Mouse (Mus musculus): ENCODE results near the gene Tmem30b. TPM values are rescaled to one million over a fixed set of nuclear protein-coding genes. Genes with fewer than 3 reads are reported as not detected.
"Not testable (repeated sequence)": the region's sequence is repeated elsewhere in the genome, so short reads cannot be mapped to it uniquely, and the experiment has no call there.

Tmem30b gene
- polyA plus RNA-seq, 1 experiment from 2014 or later: 15.6 TPM

DNA sequence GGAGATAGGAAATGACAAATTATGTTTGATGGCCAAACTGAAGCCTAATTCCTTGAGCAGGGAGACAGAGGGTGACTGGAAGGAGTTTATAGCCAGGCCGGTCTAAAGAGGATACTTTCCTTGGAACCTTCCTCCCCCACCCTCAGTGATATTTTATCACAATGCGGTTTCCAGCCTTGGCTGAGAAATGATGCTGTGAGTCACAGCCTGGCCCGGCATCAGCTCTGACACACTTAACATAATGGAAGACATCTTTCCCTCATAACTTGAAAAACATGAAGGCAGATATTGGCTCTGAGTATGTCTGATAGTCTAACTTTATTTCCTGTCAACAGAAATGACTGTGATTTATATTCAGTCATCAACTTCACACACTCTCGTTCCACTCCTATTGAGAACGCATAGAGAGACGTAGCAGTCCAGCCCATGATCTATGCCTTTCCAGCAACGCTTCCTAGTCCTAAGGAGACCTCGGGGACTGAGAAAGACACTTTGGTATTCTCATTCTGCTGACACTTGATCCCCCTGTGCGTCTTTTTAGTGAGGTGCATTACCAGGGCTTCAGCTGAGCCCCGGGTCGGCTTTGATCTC lies 14.2 kb downstream of the Tmem30b start:
- DNase-seq (ENCODE audit: low spot score) (peak; percentile 71), ATAC-seq (ENCODE audit: low read depth) (peak; percentile 34; the same call in 1 of the 2 replicates)
- Histone ChIP-seq H3K4me1 (ENCODE audit: control insufficient read depth, insufficient read depth, low read length) (peaks cover 8% of the 10 kb centered on the region), H3K27ac (replicated peaks; ENCODE audit: low read depth, low read length) (no peak overlapping the region), H3K9me3 (ENCODE audit: control insufficient read depth, low read length) (no peaks in the 10 kb centered on the region), H3K4me2 (ENCODE audit: low read depth, low read length) (no peak overlapping the region), H3K4me3 (ENCODE audit: low read depth, low read length) (no peak overlapping the region), H3K36me3 (ENCODE audit: control insufficient read depth, insufficient read depth, low read length) (no peaks in the 10 kb centered on the region), H3K9ac (ENCODE audit: low read depth, low read length) (no peak overlapping the region), H3K27me3 (replicated peaks; ENCODE audit: control insufficient read depth, insufficient read depth, low read length) (0 out of 2 replicates have a peak, but pooled peaks cover 7% of the 10 kb centered on the region)
- WGBS: 40% methylated on average over 11 of the region's 11 CpGs

DNA sequence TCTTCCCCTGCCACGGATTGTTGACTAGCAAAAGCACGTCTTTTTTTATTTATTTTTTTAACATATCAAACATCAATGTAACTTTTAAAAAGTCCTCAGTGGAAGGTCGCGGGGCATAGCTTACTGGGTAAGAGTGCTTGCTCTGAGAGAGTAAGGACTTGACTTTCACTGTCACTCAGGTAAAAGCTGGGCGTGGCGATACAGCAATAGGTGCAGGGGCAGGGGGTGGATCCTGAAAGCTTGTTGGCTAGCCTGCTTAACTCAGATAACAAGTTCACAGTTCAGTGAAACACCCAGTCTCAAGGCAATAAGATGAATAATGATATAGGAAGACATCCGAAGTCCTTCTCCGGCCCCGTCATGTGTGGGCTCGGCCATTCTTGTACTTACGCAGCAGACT lies 16.6 kb downstream of the Tmem30b start:
- WGBS: 62% methylated on average over 11 of the region's 11 CpGs
- ATAC-seq (ENCODE audit: low read depth) (no peak), DNase-seq (ENCODE audit: low spot score) (no peak)
- H3K4me3 ChIP-seq (ENCODE audit: low read depth, low read length): no peak overlapping the region
- peaks cover 8% of the 10 kb centered on the region for H3K4me1 ChIP-seq (ENCODE audit: control insufficient read depth, insufficient read depth, low read length)
- 0 out of 2 replicates have a peak, but pooled peaks cover 8% of the 10 kb centered on the region for H3K27me3 ChIP-seq (replicated peaks; ENCODE audit: control insufficient read depth, insufficient read depth, low read length)
- H3K9ac ChIP-seq (ENCODE audit: low read depth, low read length): no peak overlapping the region
- no peaks in the 10 kb centered on the region for H3K9me3 ChIP-seq (ENCODE audit: control insufficient read depth, low read length)
- no peak overlapping the region for H3K27ac ChIP-seq (replicated peaks; ENCODE audit: low read depth, low read length)
- no peaks in the 10 kb centered on the region for H3K36me3 ChIP-seq (ENCODE audit: control insufficient read depth, insufficient read depth, low read length)
- no peak overlapping the region for H3K4me2 ChIP-seq (ENCODE audit: low read depth, low read length)

- no peak for ATAC-seq (ENCODE audit: low read depth)
- WGBS: 22% methylated on average over 9 of the region's 9 CpGs
- Histone ChIP-seq H3K4me2 (ENCODE audit: low read depth, low read length) (no peak overlapping the region), H3K27me3 (replicated peaks; ENCODE audit: control insufficient read depth, insufficient read depth, low read length) (0 out of 2 replicates have a peak, but pooled peaks cover 8% of the 10 kb centered on the region), H3K9me3 (ENCODE audit: control insufficient read depth, low read length) (no peaks in the 10 kb centered on the region), H3K4me1 (ENCODE audit: control insufficient read depth, insufficient read depth, low read length) (peaks cover 8% of the 10 kb centered on the region), H3K4me3 (ENCODE audit: low read depth, low read length) (no peak overlapping the region), H3K9ac (ENCODE audit: low read depth, low read length) (no peak overlapping the region), H3K36me3 (ENCODE audit: control insufficient read depth, insufficient read depth, low read length) (no peaks in the 10 kb centered on the region), H3K27ac (replicated peaks; ENCODE audit: low read depth, low read length) (no peak overlapping the region)
- no peak for DNase-seq (ENCODE audit: low spot score)
These were observed 17.1 kb downstream of the Tmem30b start for GRCm38 (mm10) chr12:73529131-73529530.

DNA sequence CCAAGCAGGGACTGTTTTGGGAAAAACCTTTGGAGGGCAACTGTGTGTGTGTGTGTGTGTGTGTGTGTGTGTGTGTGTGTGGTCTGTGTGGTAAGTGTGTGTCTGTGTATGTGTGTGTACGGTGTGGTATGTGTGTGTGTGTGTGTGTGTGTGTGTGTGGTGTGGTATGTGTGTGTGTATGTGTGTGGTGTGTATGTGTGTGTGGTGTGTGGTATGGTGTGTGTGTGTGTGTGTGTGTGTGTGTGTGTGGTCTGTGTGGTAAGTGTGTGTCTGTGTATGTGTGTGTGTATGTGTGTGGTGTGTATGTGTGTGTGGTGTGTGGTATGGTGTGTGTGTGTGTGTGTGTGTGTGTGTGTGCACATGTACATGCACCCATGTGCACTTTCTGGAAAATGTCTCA lies 18.1 kb downstream of the Tmem30b start:
- H3K27ac ChIP-seq (replicated peaks; ENCODE audit: low read depth, low read length); H3K36me3 ChIP-seq (ENCODE audit: control insufficient read depth, insufficient read depth, low read length); H3K9ac ChIP-seq (ENCODE audit: low read depth, low read length); H3K27me3 ChIP-seq (replicated peaks; ENCODE audit: control insufficient read depth, insufficient read depth, low read length); H3K9me3 ChIP-seq (ENCODE audit: control insufficient read depth, low read length); H3K4me1 ChIP-seq (ENCODE audit: control insufficient read depth, insufficient read depth, low read length); DNase-seq (ENCODE audit: low spot score); H3K4me3 ChIP-seq (ENCODE audit: low read depth, low read length); H3K4me2 ChIP-seq (ENCODE audit: low read depth, low read length); ATAC-seq (ENCODE audit: low read depth): not testable (repeated sequence)
- 50% methylated on average over 1 of the region's 1 CpGs for WGBS

DNA sequence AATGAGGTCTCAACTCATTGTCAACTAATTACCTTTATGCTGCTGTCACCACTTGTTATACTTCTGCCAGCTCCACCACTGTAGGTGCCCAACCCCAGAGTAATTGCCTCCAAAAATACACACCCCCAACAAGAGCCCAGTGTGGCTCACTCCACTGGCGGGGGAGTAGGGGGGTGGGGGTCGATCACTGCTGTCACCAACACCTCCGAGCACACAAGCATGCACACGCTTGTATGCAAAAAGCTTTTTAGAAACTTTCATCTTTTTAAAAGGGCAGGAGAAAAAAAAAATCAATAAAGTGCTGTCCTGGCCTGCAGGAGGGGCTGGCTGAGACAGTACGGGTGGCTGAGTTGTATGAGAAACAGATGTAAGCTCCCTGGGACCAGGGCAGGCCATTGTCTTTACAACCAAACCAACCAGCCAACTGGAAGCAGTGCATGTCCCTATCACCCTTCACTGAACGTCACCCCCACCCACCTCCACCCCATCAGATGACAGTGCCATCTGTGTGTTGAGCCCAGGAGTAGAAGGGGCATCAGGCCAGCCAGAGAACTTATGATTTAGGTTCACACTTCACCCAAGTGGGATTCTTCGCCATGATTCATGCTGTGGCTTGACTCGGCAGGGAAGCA lies 20.8 kb downstream of the Tmem30b start:
- H3K36me3 ChIP-seq (ENCODE audit: control insufficient read depth, insufficient read depth, low read length): no peaks in the 10 kb centered on the region
- DNase-seq (ENCODE audit: low spot score): no peak

DNA sequence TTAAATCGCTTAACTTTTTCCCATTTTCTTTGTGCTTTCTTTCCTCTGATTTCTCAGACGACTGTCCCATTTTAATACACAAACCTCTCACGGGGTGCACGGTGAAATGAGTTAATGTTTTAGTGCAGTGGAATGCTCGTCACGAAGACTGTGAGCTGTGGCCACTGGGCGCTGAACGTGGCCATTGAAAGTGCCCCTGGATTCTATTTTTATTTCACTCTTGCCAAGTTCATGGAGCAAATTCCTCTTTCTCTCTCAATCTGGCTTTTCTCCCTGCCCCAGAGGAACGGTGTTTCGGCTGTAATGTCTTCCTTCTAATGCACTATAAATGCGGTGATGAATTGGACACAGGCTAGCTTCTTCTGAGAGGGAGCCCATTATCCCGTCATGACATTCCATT lies 23.1 kb downstream of the Tmem30b start:
- no peak overlapping the region; the same call in 1 of the 2 replicates for H3K27ac ChIP-seq (replicated peaks; ENCODE audit: low read depth, low read length)
- no peaks in the 10 kb centered on the region for H3K9me3 ChIP-seq (ENCODE audit: control insufficient read depth, low read length)
- no peak overlapping the region for H3K4me3 ChIP-seq (ENCODE audit: low read depth, low read length)
- no peak overlapping the region for H3K9ac ChIP-seq (ENCODE audit: low read depth, low read length)
- H3K4me1 ChIP-seq (ENCODE audit: control insufficient read depth, insufficient read depth, low read length): peaks cover 13% of the 10 kb centered on the region
- ATAC-seq (ENCODE audit: low read depth) (no peak), DNase-seq (ENCODE audit: low spot score) (no peak)
- WGBS: 53% methylated on average over 12 of the region's 12 CpGs
- no peak overlapping the region for H3K4me2 ChIP-seq (ENCODE audit: low read depth, low read length)
- 0 out of 2 replicates have a peak, but pooled peaks cover 4% of the 10 kb centered on the region for H3K27me3 ChIP-seq (replicated peaks; ENCODE audit: control insufficient read depth, insufficient read depth, low read length)
- no peaks in the 10 kb centered on the region for H3K36me3 ChIP-seq (ENCODE audit: control insufficient read depth, insufficient read depth, low read length)

More for the DNA sequence above, 20.8 kb downstream of the Tmem30b start:
- H3K4me3 ChIP-seq (ENCODE audit: low read depth, low read length): no peak overlapping the region
- H3K9ac ChIP-seq (ENCODE audit: low read depth, low read length): no peak overlapping the region
- H3K4me1 ChIP-seq (ENCODE audit: control insufficient read depth, insufficient read depth, low read length): peaks cover 17% of the 10 kb centered on the region
- H3K9me3 ChIP-seq (ENCODE audit: control insufficient read depth, low read length): no peaks in the 10 kb centered on the region
- 0 out of 2 replicates have a peak, but pooled peaks cover 8% of the 10 kb centered on the region for H3K27me3 ChIP-seq (replicated peaks; ENCODE audit: control insufficient read depth, insufficient read depth, low read length)
- no peak for ATAC-seq (ENCODE audit: low read depth)
- H3K27ac ChIP-seq (replicated peaks; ENCODE audit: low read depth, low read length): no peak overlapping the region
- no peak overlapping the region for H3K4me2 ChIP-seq (ENCODE audit: low read depth, low read length)
- 21% methylated on average over 8 of the region's 8 CpGs for WGBS

DNA sequence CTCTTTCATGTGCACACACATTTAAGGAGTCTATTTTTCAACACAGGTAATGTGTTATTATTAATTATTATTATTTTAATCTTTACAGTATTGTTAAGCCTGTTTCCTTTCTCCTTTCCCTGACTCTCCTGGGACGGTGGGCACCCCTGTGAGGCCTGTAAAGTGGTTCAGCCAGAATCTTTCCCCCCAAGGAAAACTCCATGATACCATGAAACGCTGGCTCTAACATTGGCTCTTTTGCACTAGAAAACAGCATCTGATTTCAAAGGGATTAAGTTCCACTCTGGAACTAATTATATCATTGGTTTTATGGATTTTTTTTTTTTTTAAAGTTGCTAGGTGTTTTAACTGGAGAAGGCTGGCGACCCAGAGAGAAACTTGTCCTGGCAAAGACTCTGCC lies 24.2 kb downstream of the Tmem30b start:
- no peak for DNase-seq (ENCODE audit: low spot score)
- H3K27me3 ChIP-seq (replicated peaks; ENCODE audit: control insufficient read depth, insufficient read depth, low read length): 0 out of 2 replicates have a peak, but pooled peaks cover under 1% of the 10 kb centered on the region
- H3K9ac ChIP-seq (ENCODE audit: low read depth, low read length): no peak overlapping the region
- WGBS: 16% methylated on average over 3 of the region's 3 CpGs
- H3K27ac ChIP-seq (replicated peaks; ENCODE audit: low read depth, low read length): no peak overlapping the region
- H3K4me3 ChIP-seq (ENCODE audit: low read depth, low read length): no peak overlapping the region
- no peaks in the 10 kb centered on the region for H3K36me3 ChIP-seq (ENCODE audit: control insufficient read depth, insufficient read depth, low read length)
- no peaks in the 10 kb centered on the region for H3K9me3 ChIP-seq (ENCODE audit: control insufficient read depth, low read length)
- ATAC-seq (ENCODE audit: low read depth): no peak
- no peak overlapping the region for H3K4me2 ChIP-seq (ENCODE audit: low read depth, low read length)
- peaks cover 13% of the 10 kb centered on the region for H3K4me1 ChIP-seq (ENCODE audit: control insufficient read depth, insufficient read depth, low read length)

- Histone ChIP-seq H3K9me3 (ENCODE audit: control insufficient read depth, low read length) (no peaks in the 10 kb centered on the region), H3K27me3 (replicated peaks; ENCODE audit: control insufficient read depth, insufficient read depth, low read length) (no peaks in the 10 kb centered on the region), H3K36me3 (ENCODE audit: control insufficient read depth, insufficient read depth, low read length) (no peaks in the 10 kb centered on the region), H3K9ac (ENCODE audit: low read depth, low read length) (no peak overlapping the region), H3K4me3 (ENCODE audit: low read depth, low read length) (no peak overlapping the region), H3K4me1 (ENCODE audit: control insufficient read depth, insufficient read depth, low read length) (peaks cover 13% of the 10 kb centered on the region), H3K4me2 (ENCODE audit: low read depth, low read length) (peak overlapping the region; percentile 21; the same call in 1 of the 2 replicates), H3K27ac (replicated peaks; ENCODE audit: low read depth, low read length) (peak overlapping the region; percentile 11; the same call in 1 of the 2 replicates)
- no peak for DNase-seq (ENCODE audit: low spot score)
- ATAC-seq (ENCODE audit: low read depth): no peak
- WGBS: 17% methylated on average over 15 of the region's 15 CpGs
These were observed 24.9 kb downstream of the Tmem30b start for GRCm38 (mm10) chr12:73521238-73521841.
